Mouse (Mus musculus) heart, postnatal 14 days (tissue): Measurements from ENCODE around the gene Lpar4. TPM values are rescaled to one million over a fixed set of nuclear protein-coding genes. Genes with fewer than 3 reads are reported as not detected.

Source experiments
- DNase-seq, 2 experiments: peaks; one replicate each; pipeline ENCODE4 v3.0.0; 2021 to 2022
- intact Hi-C: fragments of 180-260 bp; cut with DNase I; formaldehyde crosslinking; loops from one replicate; pipeline ENCODE4 v1.15.1; 2025
- long read RNA-seq, 2 experiments: library from polyadenylated mRNA; stranded (forward); transcript quantifications; one replicate each; pipeline ENCODE4 v2.0.0; 2021
- total RNA-seq, 2 experiments: library from RNA; stranded (reverse); gene quantifications; 2 replicates each; pipeline ENCODE4 v1.2.3; 2021

The Lpar4 gene
- total RNA-seq: 1 to 10 TPM; 4.4 to 5.2 TPM
- long read RNA-seq, experiment 1, full-length matches to known transcripts: 10 of 11 reads
- long read RNA-seq, experiment 1, partial matches to known transcripts: 0 of 11 reads
- long read RNA-seq, experiment 1, other reads (novel, unspliced or antisense): 1 of 11 reads
- long read RNA-seq, experiment 2, full-length matches to known transcripts: 6 of 8 reads
- long read RNA-seq, experiment 2, partial matches to known transcripts: 0 of 8 reads
- long read RNA-seq, experiment 2, other reads (novel, unspliced or antisense): 2 of 8 reads

DNA sequence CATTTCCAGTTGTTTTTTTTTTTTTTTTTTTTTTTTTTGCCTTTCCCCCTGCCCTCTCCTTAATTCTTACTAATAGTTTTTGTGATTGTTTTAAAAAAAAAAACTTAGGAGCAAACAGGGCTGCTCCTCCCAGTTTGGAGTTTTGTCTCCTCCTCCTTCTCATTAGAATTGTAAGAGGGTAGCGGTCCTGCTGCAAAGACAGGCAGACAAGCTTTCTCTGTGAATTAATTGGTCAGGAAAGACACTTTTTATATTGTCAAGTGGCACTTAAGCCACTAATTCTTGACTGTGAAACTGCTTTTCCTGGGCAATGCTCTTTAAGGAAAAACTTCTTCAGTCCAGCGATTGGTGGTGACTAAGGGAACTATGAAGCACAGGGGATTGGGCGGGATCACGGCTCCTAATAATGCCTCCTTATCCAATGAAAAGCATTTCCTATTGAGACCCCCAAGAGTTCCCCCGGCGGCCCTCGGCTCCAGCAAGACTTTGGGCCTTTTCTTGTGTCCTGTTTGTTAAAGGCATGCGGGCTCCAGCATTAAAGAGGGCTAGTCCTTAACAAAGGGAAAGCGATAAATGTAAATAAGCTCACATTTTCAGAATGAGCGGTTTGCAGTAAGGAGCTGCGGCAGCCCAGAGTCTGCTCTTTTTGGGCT lies at the start of gene Lpar4:
Lpar4 (plus strand) TSS at position 451 of the 653 bp plus-strand sequence.
- intact Hi-C loops: no loop called here

GRCm38 (mm10) chrX:106871426-106871825 lies 49.0 kb upstream of the Lpar4 start:
- intact Hi-C loops: no loop called here
- no peak for DNase-seq

More for the DNA sequence above, at the start of gene Lpar4:
- DNase-seq: peak; percentile 35 to 40

GRCm38 (mm10) chrX:106871894-106872293 lies 48.5 kb upstream of the Lpar4 start:
- intact Hi-C loops: no loop called here
- no peak for DNase-seq

DNA sequence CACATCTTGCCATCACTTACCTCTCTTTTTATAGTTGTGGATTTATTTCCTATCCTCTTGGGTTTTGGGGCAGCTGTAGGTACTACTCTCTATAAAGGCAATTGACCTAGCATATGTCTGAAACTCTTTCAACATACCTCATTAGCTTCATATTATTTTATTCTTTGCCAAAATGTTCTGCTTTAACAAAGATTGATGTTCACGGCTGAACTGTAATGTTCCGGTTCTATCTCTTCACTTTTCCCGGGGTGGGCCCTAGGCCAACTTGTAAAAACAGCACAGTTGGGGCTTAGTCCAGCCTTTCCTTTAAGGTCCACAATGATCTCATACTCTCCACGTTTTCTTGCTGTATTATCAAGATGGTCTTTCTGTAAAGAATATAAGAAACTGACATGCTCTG lies 48.1 kb upstream of the Lpar4 start:
- peak in 1 of 2 experiments; percentile 2 for DNase-seq

DNA sequence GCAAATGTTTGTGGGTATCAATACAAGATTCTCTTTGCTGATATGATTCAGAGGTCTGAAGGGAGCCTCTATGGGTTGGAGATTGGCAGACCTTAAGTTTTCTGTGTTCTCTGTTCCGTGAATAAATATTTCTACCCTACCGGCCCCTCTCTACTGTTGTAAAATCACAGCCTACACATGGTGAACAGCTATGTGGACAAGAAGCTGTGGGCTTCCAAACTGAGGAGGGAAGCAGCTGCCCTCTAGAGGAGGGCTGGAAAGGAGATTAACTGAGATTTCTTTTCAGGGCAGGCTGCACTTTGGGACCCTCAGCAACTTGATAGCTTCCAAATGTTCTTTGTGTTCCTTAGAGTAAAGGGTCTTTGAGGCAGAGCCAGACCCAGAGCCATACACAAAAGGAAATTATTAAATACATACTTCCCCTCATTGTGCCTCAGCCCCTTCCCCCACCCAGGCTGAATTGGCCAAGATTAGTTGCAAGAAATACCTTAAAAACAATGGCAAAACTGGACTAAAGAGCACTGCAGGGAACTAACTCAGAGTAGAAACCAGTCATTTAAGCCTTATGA lies 22.6 kb upstream of the Lpar4 start:
- no peak for DNase-seq
- intact Hi-C loops: loop anchor here (10.0 kb wide), 1 partner anchor 267 kb away; no protein-coding TSS in a partner anchor

More for the DNA sequence above, 48.1 kb upstream of the Lpar4 start:
- intact Hi-C loops: no loop called here

DNA sequence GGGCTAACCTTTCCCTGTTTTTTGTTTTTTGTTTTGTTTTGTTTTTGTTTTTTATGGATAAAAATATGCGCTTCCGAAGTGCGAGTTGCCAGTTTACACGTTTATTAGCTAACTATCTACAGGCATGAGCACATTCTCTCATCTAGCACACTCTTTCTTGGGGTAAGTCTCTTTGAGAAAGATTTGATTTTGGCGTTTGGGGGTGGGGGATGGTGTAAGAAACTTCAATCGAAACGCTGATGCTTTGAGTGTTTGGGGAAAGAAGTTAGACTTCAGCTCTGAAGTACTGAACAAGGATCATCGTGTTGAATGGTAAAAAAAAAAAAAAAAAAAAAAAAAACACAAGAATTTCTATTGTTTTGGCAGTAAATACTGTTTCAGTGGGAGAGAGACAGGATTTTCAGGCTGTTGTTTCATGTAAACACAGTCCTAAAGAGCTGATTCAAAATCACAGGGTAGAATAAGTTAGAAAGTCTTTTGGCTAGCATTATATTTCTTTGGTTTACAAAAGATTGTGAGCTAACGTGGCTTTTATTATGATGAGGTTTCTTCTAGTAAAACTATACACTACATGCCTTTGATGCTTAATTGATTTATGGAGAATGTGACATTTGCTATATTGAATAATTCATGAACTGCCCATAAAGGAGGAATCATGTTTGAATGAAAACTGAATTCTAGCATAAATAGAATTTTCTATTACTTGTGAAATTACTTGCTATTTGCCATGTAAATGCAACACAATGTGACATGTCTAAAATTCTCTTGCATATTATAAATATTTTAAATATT lies 599 bp downstream of the Lpar4 start:
- intact Hi-C loops: no loop called here
- no peak for DNase-seq

DNA sequence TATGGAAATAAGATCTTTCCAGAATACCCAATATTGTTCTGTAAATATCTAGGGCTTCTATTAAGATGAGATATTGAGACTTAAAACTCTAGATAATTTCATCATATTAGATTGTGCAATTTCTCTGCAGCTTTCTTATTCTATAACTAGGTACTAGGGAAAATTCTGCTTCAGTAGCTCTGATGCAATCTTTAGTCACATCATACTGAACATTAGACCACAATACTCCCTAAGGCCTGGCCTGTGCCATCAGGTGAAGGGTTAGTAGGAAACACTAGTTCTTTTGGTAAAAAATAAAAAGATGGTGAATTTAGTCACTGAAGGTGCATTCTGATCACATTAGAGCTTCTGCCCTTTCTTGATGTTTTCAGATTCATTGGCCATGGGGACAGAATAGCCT lies 4.1 kb downstream of the Lpar4 start:
- DNase-seq: no peak
- intact Hi-C loops: no loop called here

DNA sequence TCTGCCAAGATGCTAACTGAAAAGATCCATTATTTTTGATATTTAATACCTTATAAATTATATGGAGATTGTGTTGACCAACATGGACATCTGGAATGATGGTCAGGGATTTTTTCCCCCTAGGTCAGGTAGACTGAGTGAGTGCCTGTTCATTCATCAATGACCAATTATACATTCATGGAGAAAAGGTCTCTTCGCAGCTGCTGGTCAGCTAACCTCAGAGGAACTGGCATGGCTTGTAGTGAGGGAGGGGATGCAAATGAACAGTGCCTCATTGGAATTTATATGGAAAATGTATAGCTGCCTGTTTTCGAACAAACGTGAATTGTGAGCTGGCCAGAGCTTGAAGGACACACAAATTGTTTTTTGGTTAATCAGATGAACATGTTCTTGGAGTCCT lies 18.9 kb downstream of the Lpar4 start:
- intact Hi-C loops: no loop called here
- no peak for DNase-seq

DNA sequence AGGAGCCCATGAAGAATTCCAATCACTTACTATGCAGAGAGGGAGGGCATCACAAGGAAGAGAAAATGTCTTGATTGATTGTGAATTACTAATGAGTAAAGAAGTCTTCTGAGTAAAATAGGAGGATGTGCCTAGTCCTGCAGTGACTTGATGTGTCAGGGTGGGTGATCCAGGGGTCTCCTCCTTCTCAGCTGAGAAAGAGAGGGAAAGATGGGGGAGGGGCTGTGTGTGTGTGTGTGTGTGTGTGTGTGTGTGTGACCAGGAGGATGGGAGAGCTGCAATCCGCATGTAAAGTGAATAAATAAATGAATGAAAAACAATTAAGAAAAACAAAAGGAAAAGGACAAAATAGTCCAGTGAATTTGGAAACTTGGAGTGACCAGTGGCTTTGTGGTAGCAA lies 30.1 kb downstream of the Lpar4 start:
- DNase-seq: no peak
- intact Hi-C loops: no loop called here

DNA sequence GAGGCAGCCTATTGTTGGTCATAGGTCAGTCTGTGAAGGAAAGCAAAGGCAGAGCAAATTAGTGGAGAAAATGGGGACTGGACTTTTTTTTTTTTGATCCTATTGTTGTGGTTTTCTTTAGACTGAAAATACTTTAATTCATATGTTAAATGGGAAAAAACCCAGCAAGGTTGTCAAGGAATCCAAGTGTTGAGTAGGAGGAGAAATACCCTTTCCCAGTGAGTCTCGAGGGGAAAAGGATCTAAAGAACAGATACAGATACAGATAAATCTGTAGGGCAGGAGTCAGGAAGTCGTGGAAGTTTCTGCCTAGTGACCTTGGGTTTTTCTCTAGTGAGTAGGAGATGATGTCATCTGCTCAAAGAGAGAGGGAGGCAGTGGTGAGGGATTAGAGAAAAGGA lies 30.6 kb downstream of the Lpar4 start:
- DNase-seq: no peak
- intact Hi-C loops: no loop called here

DNA sequence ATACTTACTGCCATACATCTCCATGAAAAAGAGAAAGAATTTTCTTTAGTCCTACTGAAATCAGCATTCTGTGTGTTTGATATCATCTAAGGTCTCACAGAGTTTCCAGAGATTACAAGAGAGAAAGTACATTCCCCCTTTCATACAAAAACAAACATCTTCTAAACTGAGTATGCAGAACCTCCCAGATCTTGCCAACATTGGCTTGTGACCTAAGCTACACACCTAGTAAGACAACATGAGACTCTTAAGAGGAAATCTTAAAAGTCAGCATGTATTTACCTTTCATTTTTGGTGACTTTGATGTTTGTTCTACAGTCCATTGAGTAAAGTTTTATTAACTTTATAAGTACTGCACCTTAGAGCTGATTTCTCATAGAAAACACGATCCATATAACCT lies 33.4 kb downstream of the Lpar4 start:
- DNase-seq: no peak
- intact Hi-C loops: no loop called here

DNA sequence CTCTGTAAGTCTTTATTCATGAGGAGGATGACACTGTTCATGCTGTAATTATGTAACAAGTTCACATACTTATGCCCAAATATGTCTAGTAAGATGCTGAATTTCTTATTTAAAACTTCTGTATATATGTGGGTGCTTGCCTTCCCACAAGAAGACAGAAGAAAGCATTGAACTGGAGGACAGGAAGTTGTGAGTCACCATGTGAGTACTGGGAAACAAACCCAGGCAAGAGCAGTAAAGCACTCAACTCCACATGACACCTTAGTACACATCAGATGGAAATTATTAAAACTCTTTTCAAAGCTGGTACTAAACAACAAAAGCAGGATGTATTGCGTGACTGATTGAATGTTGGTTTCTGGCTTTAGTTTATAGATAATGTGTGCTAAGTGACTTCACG lies 41.8 kb downstream of the Lpar4 start:
- intact Hi-C loops: no loop called here
- DNase-seq: no peak

DNA sequence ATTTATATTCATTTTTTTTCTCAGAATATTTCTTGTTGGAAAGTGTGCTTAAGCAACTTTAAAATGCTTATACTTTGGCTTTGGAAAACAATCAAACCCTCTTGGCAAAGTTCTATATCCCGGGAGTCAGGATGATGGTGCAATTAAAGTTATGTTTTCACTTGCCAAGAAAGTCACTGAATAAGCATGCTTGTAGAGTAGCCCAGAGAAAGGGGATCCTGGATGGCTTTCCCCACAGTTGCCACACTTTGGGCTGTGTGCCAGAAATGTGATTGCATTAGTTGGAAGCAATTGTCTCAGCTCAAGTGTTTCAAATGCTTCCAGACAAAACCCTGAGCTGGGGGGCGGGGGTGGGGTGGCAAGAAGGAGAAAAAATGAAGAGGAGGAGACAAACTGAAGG lies 43.9 kb downstream of the Lpar4 start:
- DNase-seq: peak; percentile 19 to 23
- intact Hi-C loops: no loop called here

Other genes starting within 250 kb of the Lpar4 start
- 1 to 10 TPM; 1.5 to 1.6 TPM for gene Rtl3, start 80.0 kb upstream of the Lpar4 start, total RNA-seq
- 1 to 10 TPM in 1 of 2 experiments, under 1 TPM in 1; 0.45 to 1.7 TPM for gene P2ry10, start 167.9 kb downstream of the Lpar4 start, total RNA-seq
- gene P2ry10b, start 228.3 kb downstream of the Lpar4 start, total RNA-seq: 1 to 10 TPM; 2.9 to 4.1 TPM